Mouse (Mus musculus) lung, embryonic 14.5 days (tissue): Measurements from ENCODE around the gene Zfp697. TPM values are rescaled to one million over a fixed set of nuclear protein-coding genes. Genes with fewer than 3 reads are reported as not detected.
A peak's percentile ranks its signal among the peaks of the same experiment; 100 is the strongest.
"Not testable (repeated sequence)": the region's sequence is repeated elsewhere in the genome, so short reads cannot be mapped to it uniquely, and the experiment has no call there.

Experiments
- ATAC-seq: fragments of 200-750 bp; cut with Nextera tagmentation; 2 replicates; pipeline ENCODE4 v1.8.0; 2017; ENCODE audit warnings: mild to moderate bottlenecking, moderate TSS enrichment, moderate library complexity; ENCODE audit not compliant: insufficient read depth
- DNase-seq: peaks from one replicate; pipeline ENCODE4 v3.0.0-alpha.2; 2015
- H3K27ac ChIP-seq: fragments of 300-500 bp; sonication (generic); 2 replicates; pipeline ENCODE4 v1.5.1; 2014; ENCODE audit warnings: low read depth, mild to moderate bottlenecking, moderate library complexity
- H3K27me3 ChIP-seq: fragments of 300-500 bp; sonication (generic); 2 replicates; pipeline ENCODE4 v1.6.1; 2014; ENCODE audit warnings: low read length, control low read depth; ENCODE audit not compliant: insufficient read depth
- H3K36me3 ChIP-seq: fragments of 300-500 bp; sonication (generic); 2 replicates; pipeline ENCODE4 v1.6.1; 2014; ENCODE audit warnings: control low read depth; ENCODE audit not compliant: insufficient read depth
- H3K4me1 ChIP-seq: fragments of 300-500 bp; sonication (generic); 2 replicates; pipeline ENCODE4 v1.6.1; 2014; ENCODE audit warnings: antibody characterized with exemption, control low read depth; ENCODE audit not compliant: insufficient read depth
- H3K4me2 ChIP-seq: fragments of 300-500 bp; sonication (generic); 2 replicates; pipeline ENCODE4 v1.6.1; 2014; ENCODE audit warnings: mild to moderate bottlenecking
- H3K4me3 ChIP-seq: fragments of 300-500 bp; sonication (generic); 2 replicates; pipeline ENCODE4 v1.5.1; 2014; ENCODE audit warnings: low read depth, low read length
- H3K9ac ChIP-seq: fragments of 300-500 bp; sonication (generic); 2 replicates; pipeline ENCODE4 v1.6.1; 2014
- H3K9me3 ChIP-seq: fragments of 300-500 bp; sonication (generic); 2 replicates; pipeline ENCODE4 v1.6.1; 2016; ENCODE audit warnings: low read depth, low read length, control low read depth
- CTCF ChIP-seq: IDR thresholded peaks from 2 replicates; pipeline ENCODE4 v1.5.1; 2016; ENCODE audit warnings: antibody characterized with exemption, low read depth
- WGBS: fragments of 180-500 bp; shearing (Covaris S2); extraction: QIAGEN DNeasy Blood & Tissue Kit; methylation state at CpG from one replicate; pipeline ENCODE4 v1.1.7; 2014; 5-methylcytosine and 5-hydroxymethylcytosine counted together
- polyA plus RNA-seq: library from polyadenylated mRNA; unstranded; fragments of >200 nt; fragmentation: Nextera tagmentation; extraction: Ambion mirVana; gene quantifications from 2 replicates; pipeline ENCODE4 v1.2.1, GENCODE M21; 2014

Zfp697 gene
- polyA plus RNA-seq, 1 experiment from 2014 or later: 9.1 TPM

- H3K27me3 ChIP-seq: no peaks in the 10 kb centered on the region
- H3K9me3 ChIP-seq: no peaks in the 10 kb centered on the region
- peak overlapping the region; percentile 64 for H3K4me3 ChIP-seq
- DNase-seq (peak; percentile 58), ATAC-seq (peak; percentile 67)
- under 1% methylated on average over 46 of the region's 46 CpGs for WGBS
- peak overlapping the region; percentile 95 for H3K4me2 ChIP-seq
- peak overlapping the region; percentile 67 for H3K27ac ChIP-seq
- 0 out of 2 replicates have a peak, but pooled peaks cover 6% of the 10 kb centered on the region for H3K4me1 ChIP-seq
- peak overlapping the region; percentile 69 for H3K9ac ChIP-seq
- 0 out of 2 replicates have a peak, but pooled peaks cover 10% of the 10 kb centered on the region for H3K36me3 ChIP-seq
- TF ChIP-seq CTCF: no peak
Observed at GRCm38 (mm10) chr3:98339097-98339705, 43.1 kb upstream of the Zfp697 start.

- Histone ChIP-seq H3K4me3 (peak within 1 kb of the TSS; percentile 64), H3K27ac (peak within 1 kb of the TSS; percentile 67), H3K9ac (peak within 1 kb of the TSS; percentile 69), H3K4me2 (peak within 1 kb of the TSS; percentile 95)
- not testable (repeated sequence) for H3K4me1 ChIP-seq, H3K27me3 ChIP-seq, H3K9me3 ChIP-seq, H3K36me3 ChIP-seq
- DNase-seq: peak; percentile 88
- WGBS: 0% methylated on average over 9 of the region's 10 CpGs
- ATAC-seq: peak; percentile 84
Observed at GRCm38 (mm10) chr3:98339706-98340109, 42.6 kb upstream of the Zfp697 start, which contains the start of gene Phgdh. Gene Phgdh (minus strand): TSS chr3:98339990.

GRCm38 (mm10) chr3:98340818-98341594 lies 41.3 kb upstream of the Zfp697 start:
- WGBS: 67% methylated on average over 17 of the region's 17 CpGs

DNA sequence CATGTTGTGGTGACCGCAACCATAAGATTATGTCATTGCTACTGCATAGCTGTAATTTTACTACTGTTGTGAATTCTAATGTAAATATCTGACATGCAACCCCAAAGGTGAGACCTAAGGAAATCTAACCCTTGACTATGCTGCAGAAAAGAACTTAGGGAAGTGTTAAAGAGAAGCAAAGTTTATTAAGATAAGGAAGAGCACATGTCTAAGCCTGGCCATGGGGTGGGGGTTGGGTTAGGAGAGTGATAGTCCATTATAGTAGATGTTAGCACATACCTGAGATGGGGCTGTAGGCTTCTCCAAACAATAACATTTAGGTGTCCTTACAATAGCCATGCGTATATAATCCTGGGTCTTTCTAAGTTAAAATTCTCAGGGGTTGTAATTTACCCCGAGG lies 39.0 kb upstream of the Zfp697 start:
- Histone ChIP-seq H3K27me3 (no peaks in the 10 kb centered on the region), H3K36me3 (no peaks in the 10 kb centered on the region), H3K9ac (no peak overlapping the region), H3K4me3 (no peak overlapping the region), H3K4me1 (0 out of 2 replicates have a peak, but pooled peaks cover 4% of the 10 kb centered on the region), H3K27ac (no peak overlapping the region), H3K9me3 (no peaks in the 10 kb centered on the region), H3K4me2 (no peak overlapping the region)
- WGBS: 87% methylated on average over 3 of the region's 3 CpGs
- DNase-seq (no peak), ATAC-seq (no peak)
- TF ChIP-seq CTCF: no peak

More at GRCm38 (mm10) chr3:98340818-98341594, 41.3 kb upstream of the Zfp697 start:
- H3K9ac ChIP-seq: no peak overlapping the region
- H3K4me2 ChIP-seq: no peak overlapping the region
- ATAC-seq (no peak), DNase-seq (no peak)
- H3K36me3 ChIP-seq: no peaks in the 10 kb centered on the region
- no peak overlapping the region for H3K4me3 ChIP-seq
- no peak overlapping the region for H3K27ac ChIP-seq
- no peak for TF ChIP-seq CTCF
- 0 out of 2 replicates have a peak, but pooled peaks cover 6% of the 10 kb centered on the region for H3K4me1 ChIP-seq
- H3K9me3 ChIP-seq: no peaks in the 10 kb centered on the region
- H3K27me3 ChIP-seq: no peaks in the 10 kb centered on the region

- no peaks in the 10 kb centered on the region for H3K36me3 ChIP-seq
- no peak for DNase-seq
- H3K27me3 ChIP-seq: no peaks in the 10 kb centered on the region
- H3K4me3 ChIP-seq: no peak overlapping the region
- no peaks in the 10 kb centered on the region for H3K9me3 ChIP-seq
- WGBS: 66% methylated on average over 6 of the region's 6 CpGs
- TF ChIP-seq CTCF: no peak
- ATAC-seq: no peak
- H3K27ac ChIP-seq: no peak overlapping the region
- H3K9ac ChIP-seq: no peak overlapping the region
- no peaks in the 10 kb centered on the region for H3K4me1 ChIP-seq
- no peak overlapping the region for H3K4me2 ChIP-seq
Observed at GRCm38 (mm10) chr3:98348106-98348505, 34.2 kb upstream of the Zfp697 start.

DNA sequence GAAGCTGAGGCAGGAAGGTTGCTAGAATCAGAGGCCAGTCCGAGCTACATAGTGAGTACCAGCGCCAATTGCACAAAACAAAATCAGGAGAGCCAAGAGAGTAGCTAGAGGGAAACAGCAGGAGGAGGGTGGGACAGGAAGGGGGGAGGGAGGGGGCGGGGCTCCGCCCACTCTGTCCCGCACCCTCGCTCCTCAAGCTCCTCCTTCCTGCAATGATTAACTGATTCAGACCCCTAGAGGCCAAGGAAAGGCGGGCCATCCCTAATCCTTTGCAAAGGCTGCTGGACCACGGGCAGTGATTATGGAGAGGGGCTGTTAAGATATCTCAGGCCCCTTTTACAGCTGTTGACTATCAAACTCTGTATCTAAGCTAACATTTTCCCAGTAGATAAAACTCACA lies 33.6 kb upstream of the Zfp697 start:
- H3K27me3 ChIP-seq: no peaks in the 10 kb centered on the region
- no peak for TF ChIP-seq CTCF
- DNase-seq (no peak), ATAC-seq (peak; percentile 66; the same call in 1 of the 2 replicates)
- H3K4me1 ChIP-seq: no peaks in the 10 kb centered on the region
- H3K9me3 ChIP-seq: no peaks in the 10 kb centered on the region
- no peak overlapping the region for H3K9ac ChIP-seq
- H3K4me3 ChIP-seq: no peak overlapping the region
- no peak overlapping the region for H3K4me2 ChIP-seq
- no peak overlapping the region for H3K27ac ChIP-seq
- H3K36me3 ChIP-seq: no peaks in the 10 kb centered on the region
- 22% methylated on average over 8 of the region's 8 CpGs for WGBS

DNA sequence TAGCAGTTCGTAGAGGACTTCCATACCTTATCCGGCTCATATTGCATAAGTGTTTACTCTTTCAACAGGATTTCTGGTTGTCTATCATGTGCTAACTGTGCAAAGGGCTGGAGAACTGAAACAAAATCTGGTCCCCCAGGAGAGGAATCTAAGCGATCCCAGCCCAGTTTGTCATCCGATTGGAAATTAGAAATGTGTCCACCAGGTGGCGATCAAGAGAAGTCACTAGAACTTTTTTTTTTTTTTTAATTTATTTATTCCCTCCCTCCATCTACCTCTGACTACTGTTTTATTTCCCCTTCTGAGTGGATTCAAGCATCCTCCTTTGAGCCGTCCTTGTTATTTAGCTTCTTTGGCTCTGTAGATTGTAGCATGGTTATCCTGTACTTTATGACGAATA lies 28.4 kb upstream of the Zfp697 start:
- H3K4me2 ChIP-seq: no peak overlapping the region
- no peaks in the 10 kb centered on the region for H3K36me3 ChIP-seq
- 25% methylated on average over 7 of the region's 7 CpGs for WGBS
- H3K4me3 ChIP-seq: no peak overlapping the region
- H3K4me1 ChIP-seq: no peaks in the 10 kb centered on the region
- H3K9ac ChIP-seq: no peak overlapping the region
- TF ChIP-seq CTCF: peak; percentile 67
- ATAC-seq (0 out of 2 replicates have a peak, but pooled peaks have one; percentile 18), DNase-seq (peak; percentile 94)
- H3K27me3 ChIP-seq: no peaks in the 10 kb centered on the region
- H3K27ac ChIP-seq: no peak overlapping the region
- H3K9me3 ChIP-seq: no peaks in the 10 kb centered on the region
